In the genomic region with DNA sequence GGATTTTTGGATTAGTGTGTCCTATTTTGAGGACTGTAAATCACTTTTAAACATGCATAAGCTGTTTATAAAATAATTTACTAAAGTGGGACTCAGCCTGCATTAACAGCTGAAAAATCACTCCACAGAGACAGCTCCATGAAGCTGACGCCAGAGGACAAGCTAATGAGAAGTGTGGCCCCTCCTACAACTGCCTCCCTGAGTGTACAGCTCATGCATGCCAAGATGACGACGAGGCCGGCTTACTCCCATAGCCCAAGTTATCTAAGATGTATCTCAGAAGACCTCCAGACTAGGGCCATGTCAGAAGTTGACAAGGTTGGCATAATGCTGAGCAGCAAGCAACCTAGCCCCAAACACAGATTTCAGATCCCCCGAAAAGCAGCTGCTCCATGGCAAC, we compare ENCODE assay signal across 24 mouse cellular contexts.
"Had no signal": no experiment of that assay in that cellular context is flagged by ENCODE, and none has a peak within 500 bp of the region (broad histone marks: within the 10 kb centered on the region; RNA-seq: fewer than 3 reads in every experiment).

No protein-coding gene starts in this region.

- DNase-seq: gastrocnemius, adult 2 months; gastrocnemius, postnatal 10 days; gastrocnemius, postnatal 25 days; heart, postnatal 10 days; heart, postnatal 4 days; kidney, adult 18-20 months; kidney, adult 8-10 months; kidney, postnatal 10 days; kidney, postnatal 25 days; kidney, postnatal 4 days; liver had no signal

- H3K36me3 ChIP-seq: heart, embryonic 10.5 days; heart, embryonic 12.5 days; hindbrain, embryonic 10.5 days; hindbrain, embryonic 12.5 days; intestine, embryonic 15.5 days; limb, embryonic 10.5 days; limb, embryonic 12.5 days had no signal

- H3K27me3 ChIP-seq: heart, embryonic 12.5 days; hindbrain, embryonic 12.5 days; intestine, embryonic 15.5 days; limb, embryonic 12.5 days had no signal

- H3K4me1 ChIP-seq: heart, embryonic 10.5 days; heart, embryonic 12.5 days; hindbrain, embryonic 10.5 days; hindbrain, embryonic 12.5 days; intestine, embryonic 15.5 days; limb, embryonic 10.5 days; limb, embryonic 12.5 days had no signal

- H3K9ac ChIP-seq: heart, embryonic 12.5 days; hindbrain, embryonic 12.5 days; hindbrain, embryonic 14.5 days; intestine, embryonic 15.5 days; limb, embryonic 12.5 days had no signal

- H3K9me3 ChIP-seq: heart, embryonic 10.5 days; heart, embryonic 12.5 days; hindbrain, embryonic 10.5 days; hindbrain, embryonic 12.5 days; intestine, embryonic 15.5 days; limb, embryonic 10.5 days; limb, embryonic 12.5 days had no signal

- H3K4me3 ChIP-seq: gastrocnemius, adult 2 months; heart, embryonic 10.5 days; heart, embryonic 12.5 days; hindbrain, embryonic 10.5 days; hindbrain, embryonic 12.5 days; intestine, embryonic 15.5 days; layer of hippocampus, adult 2 months; left cerebral cortex, adult 2 months; limb, embryonic 10.5 days; limb, embryonic 12.5 days had no signal

- H3K27ac ChIP-seq: gastrocnemius, adult 2 months; heart, embryonic 10.5 days; hindbrain, embryonic 10.5 days; hindbrain, embryonic 12.5 days; hindbrain, embryonic 14.5 days; intestine, embryonic 15.5 days; layer of hippocampus, adult 2 months; left cerebral cortex, adult 2 months; limb, embryonic 10.5 days; limb, embryonic 12.5 days had no signal

- ATAC-seq: hindbrain, embryonic 16.5 days; inflammation-experienced regulatory T-cells, adult 6 months; intestine, embryonic 15.5 days; intestine, postnatal 0 days had no signal

- H3K4me2 ChIP-seq: heart, embryonic 12.5 days; hindbrain, embryonic 12.5 days; hindbrain, embryonic 14.5 days; intestine, embryonic 15.5 days; limb, embryonic 12.5 days had no signal
